ENCODE assay signal across 8 mouse cellular contexts in genomic region chr8:45780585-45780984, GRCm38 (mm10).
DNase-seq lines count a peak whose midpoint lies in the region; ATAC-seq and TF ChIP-seq lines count a peak whose summit lies in the region.

No protein-coding gene starts in this region.

- no peak overlapping the region for H3K4me3 ChIP-seq in heart, adult 2 months
- no peak overlapping the region for H3K4me3 ChIP-seq in midbrain, embryonic 11.5 days (ENCODE audit: low read depth, low read length)
- H3K4me3 ChIP-seq in midbrain, embryonic 10.5 days, result no peak overlapping the region

- DNase-seq in heart, adult 2 months, result no peak
- no peak for DNase-seq in heart, postnatal 25 days (ENCODE audit: low spot score)
- DNase-seq in midbrain, embryonic 11.5 days (ENCODE audit: low spot score, missing footprints), result peak; percentile 91
- no peak for DNase-seq in midbrain, embryonic 10.5 days (ENCODE audit: low spot score)
- peak; percentile 51 for DNase-seq in ZHBTc4 (ENCODE audit: low read depth, low spot score)
- peak; percentile 84 for DNase-seq in retina, embryonic 14.5 days (ENCODE audit: low spot score)
- no peak for DNase-seq in thymus, adult 18-20 months
- no peak for DNase-seq in heart, postnatal 36 days

- no peak overlapping the region for H3K27ac ChIP-seq in heart, adult 2 months
- H3K27ac ChIP-seq in midbrain, embryonic 11.5 days (ENCODE audit: low read depth, low read length), result no peak overlapping the region
- H3K27ac ChIP-seq in midbrain, embryonic 10.5 days (replicated peaks), result no peak overlapping the region

- no peak for TF ChIP-seq EP300 in heart, adult 2 months (IDR thresholded peaks at IDR 0.05; ENCODE audit: insufficient read depth, low read depth, low read length)

- peak; percentile 81 for TF ChIP-seq CTCF in heart, adult 2 months (IDR thresholded peaks at IDR 0.05)

- intact Hi-C loops in heart, adult 2 months (cut with DNase I), result loop anchor here (1.0 to 5.0 kb wide), 2 partner anchors 326 to 418 kb away; no protein-coding TSS in a partner anchor
- intact Hi-C loops in heart, postnatal 25 days (cut with DNase I), result loop anchor here (5.0 kb wide), 1 partner anchor 343 kb away; no protein-coding TSS in a partner anchor
- intact Hi-C loops in heart, postnatal 36 days (cut with DNase I), result loop anchor here (1.0 kb wide), 2 partner anchors 121 to 326 kb away; no protein-coding TSS in a partner anchor

- no peaks in the 10 kb centered on the region; the same call in 1 of the 2 replicates for H3K4me1 ChIP-seq in heart, adult 2 months (ENCODE audit: control insufficient read depth, insufficient read depth, low read length)
- no peaks in the 10 kb centered on the region for H3K4me1 ChIP-seq in midbrain, embryonic 11.5 days (ENCODE audit: control insufficient read depth, insufficient read depth, low read length)
- 0 out of 2 replicates have a peak, but pooled peaks cover 5% of the 10 kb centered on the region for H3K4me1 ChIP-seq in midbrain, embryonic 10.5 days

- 29% methylated on average over 4 of the region's 4 CpGs for WGBS in heart, adult 2 months
- WGBS in midbrain, embryonic 11.5 days, result 63% methylated on average over 4 of the region's 4 CpGs
- 68% methylated on average over 4 of the region's 4 CpGs for WGBS in midbrain, embryonic 10.5 days

- no peak overlapping the region for H3K4me2 ChIP-seq in midbrain, embryonic 11.5 days

- no peaks in the 10 kb centered on the region; the same call in 1 of the 2 replicates for H3K36me3 ChIP-seq in heart, adult 2 months (ENCODE audit: control insufficient read depth, insufficient read depth, low read length)
- H3K36me3 ChIP-seq in midbrain, embryonic 11.5 days (ENCODE audit: control insufficient read depth, insufficient read depth, low read length), result peaks cover 6% of the 10 kb centered on the region; the same call in 1 of the 2 replicates
- peaks cover 37% of the 10 kb centered on the region for H3K36me3 ChIP-seq in midbrain, embryonic 10.5 days

- H3K27me3 ChIP-seq in heart, adult 2 months (ENCODE audit: control insufficient read depth, insufficient read depth, low read length), result no peaks in the 10 kb centered on the region
- no peaks in the 10 kb centered on the region for H3K27me3 ChIP-seq in midbrain, embryonic 11.5 days (ENCODE audit: control insufficient read depth, insufficient read depth, low read length)
- H3K27me3 ChIP-seq in midbrain, embryonic 10.5 days (ENCODE audit: low read depth, poor library complexity, severe bottlenecking), result no peaks in the 10 kb centered on the region

- H3K9ac ChIP-seq in heart, adult 2 months (ENCODE audit: low read depth, low read length), result no peak overlapping the region
- H3K9ac ChIP-seq in midbrain, embryonic 11.5 days (ENCODE audit: low read length), result no peak overlapping the region

- no peak for ATAC-seq in midbrain, embryonic 11.5 days (ENCODE audit: low FRiP score)

- H3K79me2 ChIP-seq in heart, adult 2 months (replicated peaks; ENCODE audit: control insufficient read depth, insufficient read depth, low read length), result no peaks in the 10 kb centered on the region

- TF ChIP-seq POLR2A in heart, adult 2 months (IDR thresholded peaks at IDR 0.05; ENCODE audit: insufficient read depth, low read depth, low read length), result no peak

- no peaks in the 10 kb centered on the region for H3K9me3 ChIP-seq in midbrain, embryonic 11.5 days (ENCODE audit: control insufficient read depth, low read length)
- H3K9me3 ChIP-seq in midbrain, embryonic 10.5 days (replicated peaks), result no peaks in the 10 kb centered on the region

Comparison
In these comparisons a context has a peak if more than half of its experiments do, and no peak if none do; other contexts are left out.
1. DNase-seq: peak in midbrain, embryonic 11.5 days (single experiment), ZHBTc4 (single experiment) and retina, embryonic 14.5 days (single experiment); none in heart, adult 2 months (0 of 2), heart, postnatal 25 days (single experiment), midbrain, embryonic 10.5 days (single experiment), thymus, adult 18-20 months (0 of 2) and heart, postnatal 36 days (0 of 2).